Mouse (Mus musculus) heart, adult 9 months (tissue): ENCODE measurements at regions not wholly inside any gene's neighbourhood (a gene's known extent, or its start where the extent isn't known, plus 50 kb on each side); places are given as distances from the start of the nearest gene placed in this dataset.
A peak's percentile ranks its signal among the peaks of the same experiment; 100 is the strongest.

ENCODE experiments used
- DNase-seq, 2 experiments: peaks; one replicate each; pipeline ENCODE4 v3.0.0; 2022; ENCODE audit warnings: low spot score in 2 of 2

- DNase-seq: no peak
These were observed 94.4 kb upstream of the E2f7 start for GRCm38 (mm10) chr10:110650851-110651250.

- DNase-seq: no peak
These were observed 91.2 kb upstream of the E2f7 start for GRCm38 (mm10) chr10:110654070-110654469.

- DNase-seq: no peak
These were observed 87.0 kb upstream of the E2f7 start for GRCm38 (mm10) chr10:110658153-110658695.

GRCm38 (mm10) chr10:110676503-110676902 is 68.7 kb upstream of the E2f7 start:
- peak in 1 of 2 experiments; percentile 1 for DNase-seq
